Mouse (Mus musculus) gastrocnemius, adult 8-10 months (tissue): ENCODE data around the gene Ddx50. TPM values are rescaled to one million over a fixed set of nuclear protein-coding genes. Genes with fewer than 3 reads are reported as not detected.
A peak's percentile ranks its signal among the peaks of the same experiment; 100 is the strongest.

Experiments used
- DNase-seq, 2 experiments: peaks; one replicate each; pipeline ENCODE4 v3.0.0; 2022; ENCODE audit warnings: low spot score in 2 of 2
- total RNA-seq, 4 experiments: library from RNA; stranded (reverse); gene quantifications; 2 replicates each; pipeline ENCODE4 v1.2.4; 2022

Ddx50 gene
- total RNA-seq: 10 to 100 TPM; 40.1 to 51.0 (median 49.8) TPM

DNA sequence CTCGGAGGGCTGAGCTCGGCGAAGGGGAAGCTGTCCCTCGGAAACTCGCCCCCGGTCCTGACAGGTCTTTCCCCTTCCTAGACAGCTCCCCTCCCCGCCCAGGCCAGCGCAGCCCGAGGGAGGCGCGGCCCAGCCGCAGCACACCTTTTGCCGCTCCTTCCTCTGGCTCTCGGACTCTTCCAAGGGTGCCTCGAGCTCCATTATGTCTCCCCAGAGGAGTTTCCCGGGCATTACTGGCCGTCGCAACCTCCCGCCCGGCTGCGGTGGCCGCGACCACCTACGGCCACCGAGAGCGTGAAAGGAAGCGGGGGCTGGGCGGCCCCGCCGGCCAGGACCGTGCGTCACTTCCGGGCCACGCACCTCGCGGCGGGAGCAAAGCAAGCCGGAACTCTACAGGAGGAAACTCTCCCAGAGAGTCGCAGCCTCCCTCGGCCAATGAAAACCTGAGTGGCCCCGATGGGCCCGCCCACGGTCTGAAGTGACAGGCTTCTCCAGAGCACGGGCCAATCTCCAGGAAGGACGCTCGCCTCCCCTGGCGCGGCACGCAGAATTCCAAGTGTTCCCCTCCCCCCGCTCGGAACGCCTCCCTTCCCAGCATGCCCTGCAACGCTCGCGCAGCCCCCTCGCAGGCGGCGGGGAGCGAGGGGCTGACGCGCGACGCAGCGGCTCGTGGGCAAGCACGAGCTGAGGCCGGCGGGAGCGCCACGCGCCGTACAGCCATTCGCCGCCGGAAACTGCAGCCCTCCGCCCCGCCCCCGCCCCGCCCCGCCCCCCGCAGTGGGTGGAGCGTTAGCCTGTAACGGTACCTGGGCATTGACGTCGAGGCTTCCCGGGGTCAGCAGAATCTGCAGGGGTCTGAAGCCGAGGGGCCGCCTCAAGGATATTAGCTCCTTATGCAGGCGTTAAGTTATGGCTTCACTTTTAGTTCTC lies at the start of gene Ddx50:
Gene Ddx50, minus strand, starts transcription at position 338 of the 930 bp plus-strand sequence.
- peak; percentile 99 for DNase-seq

DNA sequence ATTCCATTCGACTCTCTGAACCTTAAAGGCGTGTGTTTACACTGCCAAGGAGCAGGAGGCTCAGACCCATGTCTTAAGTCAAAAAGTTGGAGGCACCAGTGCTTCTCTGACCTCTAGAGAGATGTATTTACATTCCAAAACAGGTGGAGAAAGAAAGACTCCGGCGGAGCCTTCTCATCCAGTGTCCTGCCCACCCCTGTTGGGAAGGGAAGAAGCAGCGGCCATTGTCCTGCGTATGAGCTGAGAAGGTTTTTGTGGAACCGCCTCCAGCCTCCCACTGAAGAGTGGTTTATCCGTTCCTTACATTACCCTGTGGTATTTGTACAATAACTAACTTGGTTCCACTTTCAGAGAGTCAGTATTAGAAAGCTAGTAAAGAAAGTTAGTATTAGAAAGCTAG lies 41.8 kb upstream of the Ddx50 start:
- no peak for DNase-seq

DNA sequence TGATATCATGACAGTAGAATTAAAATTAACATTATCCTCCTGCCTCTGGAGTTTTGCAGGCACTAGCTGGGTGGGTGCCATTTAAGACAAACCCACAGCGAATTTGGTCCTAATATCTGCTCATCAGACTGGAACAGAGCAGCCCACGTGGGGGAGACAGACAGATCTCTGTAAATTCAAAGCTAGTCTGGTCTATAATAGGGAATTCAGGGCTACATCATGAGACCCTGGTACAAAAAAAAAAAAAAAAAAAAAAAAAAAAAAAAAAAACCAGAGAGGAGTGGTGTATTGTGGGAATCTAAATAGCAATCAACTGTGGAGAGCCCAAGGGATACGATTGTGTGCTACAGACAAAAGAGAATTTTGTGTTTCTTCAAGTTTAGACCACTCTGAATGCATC lies 41.2 kb upstream of the Ddx50 start:
- DNase-seq: no peak

DNA sequence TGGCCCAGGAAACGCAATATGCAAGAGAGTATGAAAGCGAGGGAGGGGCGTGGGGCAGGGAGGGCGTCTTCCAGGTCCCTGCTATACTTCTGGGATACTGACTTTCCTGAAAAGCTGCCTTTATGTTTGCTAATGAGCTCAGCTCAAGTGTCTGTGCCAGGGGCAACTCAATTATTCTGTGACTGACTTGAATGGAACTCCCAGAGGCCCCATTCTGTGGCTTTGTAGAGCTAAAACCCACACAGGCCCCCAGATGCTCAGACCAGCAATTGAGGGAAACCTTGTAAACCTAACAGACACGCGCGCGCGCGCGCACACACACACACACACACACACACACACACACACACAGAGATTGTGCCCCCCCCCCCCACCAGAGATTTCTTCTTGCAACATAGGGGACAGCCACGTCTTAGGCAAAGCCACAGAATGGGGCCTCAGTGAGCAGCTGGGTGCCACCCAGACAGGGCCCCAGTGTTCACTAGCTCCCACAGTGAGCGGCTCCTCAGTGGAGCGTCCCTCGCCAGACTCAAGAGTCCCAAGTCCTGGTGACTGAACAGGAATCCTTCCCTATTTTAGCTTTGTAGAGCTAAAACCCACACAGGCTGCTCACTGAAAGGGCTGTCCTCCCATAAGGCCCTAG lies 36.1 kb upstream of the Ddx50 start:
- no peak for DNase-seq

DNA sequence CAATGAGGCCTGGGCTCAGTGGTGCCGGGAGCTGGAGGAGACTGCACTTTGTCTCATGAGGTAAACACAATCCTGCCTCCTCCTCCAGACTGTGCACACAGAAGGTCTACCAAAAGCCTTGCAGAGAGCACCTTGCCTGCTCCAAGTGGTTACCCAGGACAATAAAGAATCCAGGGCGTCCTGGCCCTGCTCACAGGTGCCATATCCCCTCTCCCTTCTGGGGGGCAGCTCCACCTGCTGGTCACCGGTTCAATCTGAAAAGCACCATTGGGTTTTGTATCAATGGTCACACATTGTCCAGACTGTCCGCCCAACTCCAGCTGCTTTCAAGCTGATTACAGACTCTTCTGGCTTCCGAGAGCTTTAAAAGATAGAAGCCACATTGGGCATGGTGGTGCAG lies 32.0 kb upstream of the Ddx50 start:
- DNase-seq: no peak

DNA sequence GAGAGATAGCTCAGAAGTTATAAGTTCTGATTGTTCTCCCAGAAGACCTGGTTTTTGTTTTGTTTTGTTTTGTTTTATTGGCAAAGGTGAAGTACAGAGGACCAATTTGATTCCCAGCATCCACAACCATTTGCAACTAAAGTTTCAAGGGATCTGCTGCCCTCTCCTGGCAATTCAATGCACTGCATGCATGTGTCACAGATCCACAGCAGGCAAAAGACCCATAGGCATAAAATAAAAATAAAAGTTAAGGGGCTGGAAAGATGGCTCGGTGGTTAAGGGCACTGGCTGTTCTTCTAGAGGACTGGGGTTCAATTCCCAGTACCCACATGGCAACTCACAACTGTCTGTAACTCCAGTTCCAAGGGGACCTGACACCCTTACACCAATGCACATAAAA lies 28.8 kb upstream of the Ddx50 start:
- no peak for DNase-seq

DNA sequence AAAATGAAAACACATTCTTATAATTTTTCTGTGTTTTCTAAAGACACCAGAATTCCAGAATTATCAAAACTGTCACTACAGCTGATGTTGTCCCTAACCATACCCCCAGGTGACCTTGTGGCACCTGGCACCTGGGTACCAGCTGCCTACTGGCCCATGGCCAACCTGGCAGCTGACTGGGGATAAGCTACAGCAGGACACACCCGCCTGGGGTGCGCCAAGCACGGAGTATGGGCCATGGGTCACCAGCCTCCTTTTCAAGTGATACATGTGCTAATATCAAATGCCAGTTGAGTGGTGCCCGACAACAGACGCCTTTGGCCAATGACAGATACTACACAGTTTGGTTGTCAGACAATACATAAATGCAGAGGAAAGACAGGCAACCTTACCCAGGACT lies 26.3 kb upstream of the Ddx50 start:
- DNase-seq: no peak

DNA sequence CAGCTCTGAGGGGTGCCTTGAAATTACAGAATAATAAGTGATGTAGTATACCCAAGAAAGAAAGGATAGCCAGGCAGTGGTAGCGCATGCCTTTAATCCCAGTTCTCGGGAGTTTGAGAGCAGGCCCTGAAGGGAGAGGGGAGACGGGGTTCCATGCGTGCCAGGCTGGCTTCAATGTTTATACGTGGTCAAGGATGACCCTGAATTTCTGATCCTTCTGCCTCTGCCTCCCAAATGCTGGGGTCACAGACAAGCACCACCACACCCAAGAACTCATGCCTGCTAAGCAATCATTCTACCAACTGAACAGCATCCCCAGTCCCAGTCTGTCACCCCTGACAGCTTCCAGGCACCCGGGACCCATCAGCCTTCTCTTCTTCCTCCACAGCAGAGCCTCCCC lies 25.2 kb upstream of the Ddx50 start:
- DNase-seq: no peak

DNA sequence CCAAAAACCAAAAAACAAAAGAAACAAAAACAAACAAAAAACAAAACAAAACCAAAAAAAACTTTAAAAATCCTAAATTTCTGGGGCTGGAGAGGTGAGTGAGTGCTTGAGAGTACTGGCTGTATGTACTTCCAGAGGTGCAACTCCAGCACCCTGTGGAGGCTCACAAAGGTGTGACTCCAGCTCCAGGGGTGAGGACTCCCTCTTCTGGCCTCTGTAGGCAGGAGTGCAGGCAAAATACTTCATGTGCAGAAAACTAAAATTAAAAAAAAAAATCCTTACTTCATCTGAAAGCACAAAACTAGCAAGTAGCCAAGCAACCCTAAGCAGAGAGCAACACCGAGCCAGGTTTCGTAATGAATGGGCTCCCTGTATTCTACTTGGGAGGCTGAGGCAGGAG lies 21.3 kb upstream of the Ddx50 start:
- DNase-seq: no peak

DNA sequence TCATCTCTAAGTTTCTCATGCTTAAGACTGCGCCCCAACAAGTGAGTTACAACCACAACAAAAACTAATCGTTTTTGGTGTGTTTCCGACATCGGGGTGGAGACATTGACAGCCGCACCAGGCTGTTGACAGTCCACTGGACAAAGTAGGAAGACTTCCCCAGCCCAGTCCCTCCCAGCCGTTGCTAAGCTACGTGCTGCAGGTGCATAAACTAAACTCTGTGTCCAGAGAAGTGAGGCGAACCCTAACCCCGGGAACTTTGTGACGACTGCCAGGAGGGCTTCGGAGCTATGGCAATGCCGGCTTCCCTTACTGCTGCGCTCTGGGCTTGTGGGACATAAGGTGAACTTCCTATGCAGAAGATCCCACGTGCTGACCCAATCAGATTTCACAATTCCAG lies 18.2 kb upstream of the Ddx50 start:
- no peak for DNase-seq

DNA sequence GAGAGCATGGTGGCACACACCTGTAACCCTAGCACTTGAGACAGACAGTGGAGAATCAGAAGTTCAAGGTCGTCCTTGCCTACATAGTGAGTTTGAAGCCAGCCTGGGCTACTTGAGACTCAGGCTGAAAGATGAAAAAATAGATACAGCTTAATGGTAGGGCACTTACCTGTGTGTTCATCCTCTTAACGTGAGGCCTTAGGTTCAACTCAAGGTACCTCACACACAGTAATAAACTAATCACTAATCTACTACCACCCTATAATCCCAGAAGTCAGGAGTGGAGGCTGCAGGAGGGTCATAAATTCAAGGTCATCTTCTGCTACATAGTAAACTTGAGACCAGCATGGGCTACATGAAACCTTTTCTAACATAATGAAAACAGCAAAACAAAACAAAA lies 17.4 kb upstream of the Ddx50 start:
- DNase-seq: no peak

DNA sequence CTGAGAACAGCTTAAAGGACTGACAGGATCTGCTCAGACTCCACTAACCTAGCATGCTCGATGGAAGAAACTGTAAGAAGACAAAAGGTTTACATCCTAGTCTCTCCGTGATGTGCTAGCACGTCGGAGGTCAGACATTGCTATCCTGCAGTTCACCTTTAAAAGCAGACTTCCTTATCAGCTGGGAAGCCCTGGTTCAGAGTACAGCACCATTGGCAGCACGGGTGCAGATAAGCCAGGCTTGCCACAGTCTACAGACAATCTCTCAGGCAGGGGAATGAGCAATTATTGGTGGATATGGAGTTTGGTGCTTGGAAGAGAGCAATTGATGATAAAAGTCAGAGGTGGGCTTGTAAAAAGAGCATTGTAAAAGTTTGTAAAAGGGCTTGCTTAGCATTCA lies 17.0 kb upstream of the Ddx50 start:
- no peak for DNase-seq

DNA sequence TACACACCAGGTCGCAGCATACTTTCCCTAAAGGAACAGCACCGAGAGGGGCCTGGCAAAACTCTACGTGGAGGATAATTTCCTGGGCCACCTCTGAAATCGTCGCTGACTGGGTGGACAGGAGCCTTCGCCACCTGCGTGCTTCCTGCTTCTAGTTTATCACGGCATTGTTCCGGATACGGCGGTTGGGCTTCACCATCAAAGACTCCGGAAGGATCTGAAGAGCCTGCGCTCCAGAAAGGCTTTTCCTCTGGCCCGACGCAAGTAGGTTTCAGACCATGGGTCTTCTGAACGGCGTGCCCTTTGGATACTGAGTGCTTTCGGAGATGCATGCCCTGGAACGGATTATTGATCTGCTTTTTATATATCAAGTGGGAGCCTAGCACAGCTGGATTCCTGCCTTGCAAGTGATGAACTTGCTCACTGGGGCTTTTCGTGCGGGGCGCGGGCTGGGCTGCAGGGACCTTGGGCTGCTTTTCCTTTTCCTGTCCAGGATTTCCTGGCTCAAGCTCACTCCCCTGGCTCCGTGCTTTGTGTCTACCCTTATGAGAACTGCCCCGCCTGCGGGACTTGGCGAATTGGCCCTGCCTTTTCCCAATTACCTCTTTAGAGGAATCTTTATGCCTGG lies 14.1 kb upstream of the Ddx50 start:
- peak in 1 of 2 experiments; percentile 47 for DNase-seq

DNA sequence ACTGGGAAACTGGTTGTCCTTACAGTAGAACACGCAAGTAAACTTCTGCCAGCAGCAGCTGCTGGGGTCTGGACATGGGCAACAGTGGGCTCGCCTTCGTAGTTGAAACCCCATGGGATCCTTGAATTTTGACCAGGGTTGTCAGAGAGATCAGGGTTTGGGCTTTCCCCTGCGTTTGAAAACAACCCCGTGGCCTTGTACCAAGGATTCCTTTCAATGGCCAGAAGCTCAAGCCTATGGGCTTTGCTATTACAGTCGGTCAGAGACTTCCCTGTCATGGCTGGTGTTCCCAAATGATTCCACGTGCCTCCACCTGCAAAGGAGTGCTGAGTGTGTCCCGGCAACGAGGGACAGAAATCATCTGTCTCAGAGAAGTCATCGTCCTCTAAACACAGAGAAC lies 13.2 kb upstream of the Ddx50 start:
- no peak for DNase-seq

DNA sequence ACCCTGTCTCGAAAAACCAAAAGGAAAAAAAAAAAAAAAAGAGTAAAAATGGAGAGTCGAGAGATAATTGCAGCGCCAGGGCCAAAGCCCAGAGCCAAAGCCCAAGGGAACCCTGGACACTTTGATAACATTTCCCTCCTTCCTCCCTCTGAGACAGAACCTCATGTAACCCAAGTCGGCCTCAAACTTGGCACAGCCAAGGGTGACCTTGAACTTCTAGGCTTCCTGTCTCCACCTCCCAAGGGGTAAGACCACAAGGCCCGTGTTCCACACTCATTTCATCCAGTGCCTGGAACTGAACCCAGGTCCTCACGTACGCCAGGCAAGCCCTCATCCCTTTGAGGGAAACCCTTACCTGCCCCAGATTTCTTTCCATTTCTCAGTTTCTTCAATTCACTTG lies 5.7 kb upstream of the Ddx50 start:
- no peak for DNase-seq

DNA sequence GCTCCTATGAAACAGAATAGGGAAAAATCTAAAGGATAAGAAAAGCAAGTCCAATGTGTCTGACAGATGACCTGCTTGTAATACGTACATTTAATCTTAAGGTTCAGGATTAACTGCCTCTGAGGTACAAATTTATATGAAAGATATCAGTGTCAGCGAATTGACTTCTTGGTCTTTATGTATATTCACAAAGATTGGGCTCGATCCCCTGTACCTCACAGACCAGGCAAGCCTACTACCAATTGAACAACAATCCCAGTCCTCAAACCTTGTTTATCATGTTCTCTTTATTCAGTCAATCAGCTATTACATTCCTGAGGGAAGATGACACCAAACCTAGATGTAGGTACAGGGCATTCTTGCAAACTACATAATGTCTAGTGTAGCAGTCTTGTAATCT lies 943 bp upstream of the Ddx50 start:
- DNase-seq: no peak

DNA sequence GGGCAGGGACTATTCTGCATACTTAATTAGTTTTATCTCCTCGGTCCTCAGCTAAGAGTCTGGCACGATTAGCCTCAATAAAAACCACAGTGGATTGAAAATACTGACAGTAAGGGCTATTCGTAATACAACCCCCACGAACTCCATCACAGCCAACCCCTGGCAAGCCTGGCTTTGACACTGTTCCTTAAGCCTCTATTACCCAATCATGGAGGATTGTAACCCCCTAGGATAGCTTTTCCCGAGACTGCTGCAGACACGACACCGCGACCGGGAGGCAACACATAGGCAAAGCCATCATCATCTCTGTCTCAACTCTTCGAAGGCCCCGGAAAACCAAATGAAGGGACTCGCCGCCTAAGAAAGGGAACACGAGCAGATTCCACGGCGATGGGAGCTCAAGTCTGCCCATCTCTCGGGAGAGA lies 648 bp downstream of the Ddx50 start:
- DNase-seq: peak in 1 of 2 experiments; percentile 6

DNA sequence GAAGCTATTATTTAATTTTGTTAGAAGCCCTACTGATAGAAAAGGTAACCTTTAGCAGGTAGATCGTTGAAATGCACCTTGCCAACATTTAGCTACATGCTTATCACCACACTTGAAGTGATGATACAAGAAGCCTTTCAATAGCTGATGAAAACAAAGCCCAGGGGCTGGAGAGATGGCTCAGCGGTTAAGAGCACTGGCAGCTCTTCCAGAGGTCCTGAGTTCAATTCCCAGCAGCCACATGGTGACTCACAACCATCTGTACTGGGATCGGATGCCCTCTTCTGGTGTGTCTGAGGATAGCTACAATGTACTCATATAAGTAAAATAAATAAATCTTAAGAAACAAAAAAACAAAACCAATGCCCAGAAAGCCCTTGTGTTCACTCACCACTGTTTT lies 46.9 kb downstream of the Ddx50 start:
- DNase-seq: no peak

DNA sequence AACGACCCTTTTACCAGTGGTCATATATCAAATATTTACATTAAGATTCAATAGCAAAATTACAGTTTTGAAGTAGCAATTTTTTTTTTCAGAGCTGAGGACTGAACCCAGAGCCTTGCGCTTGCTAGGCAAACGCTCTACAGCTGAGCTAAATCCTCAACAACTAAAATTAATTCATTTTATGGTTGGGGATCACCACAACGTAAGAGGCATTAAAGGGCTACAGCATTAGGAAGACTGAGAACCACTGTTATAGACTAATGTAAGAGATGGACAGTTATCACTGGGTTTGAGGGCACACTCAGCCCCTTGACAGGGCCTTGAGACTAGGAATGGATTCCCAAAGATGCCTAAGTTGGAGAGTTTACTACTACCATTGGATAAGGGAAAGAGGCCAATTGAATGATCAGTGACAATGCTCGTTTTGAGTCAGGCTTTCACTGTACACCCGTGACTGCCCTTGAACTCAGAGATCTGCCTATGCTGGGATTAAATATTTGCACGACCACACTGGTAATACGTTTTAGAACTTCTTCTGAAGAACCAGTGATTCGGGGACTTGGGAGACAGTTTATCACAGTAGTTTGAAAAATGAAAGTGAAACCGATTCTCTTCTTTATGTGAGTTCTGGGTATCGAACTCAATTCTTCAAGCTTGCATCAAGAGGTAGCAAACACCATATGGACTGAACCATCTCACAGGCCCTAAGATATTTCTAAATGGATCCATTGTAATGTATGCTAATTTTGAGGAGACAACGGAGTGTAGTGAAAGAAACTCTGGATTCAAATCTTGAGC lies 47.6 kb downstream of the Ddx50 start:
- no peak for DNase-seq

DNA sequence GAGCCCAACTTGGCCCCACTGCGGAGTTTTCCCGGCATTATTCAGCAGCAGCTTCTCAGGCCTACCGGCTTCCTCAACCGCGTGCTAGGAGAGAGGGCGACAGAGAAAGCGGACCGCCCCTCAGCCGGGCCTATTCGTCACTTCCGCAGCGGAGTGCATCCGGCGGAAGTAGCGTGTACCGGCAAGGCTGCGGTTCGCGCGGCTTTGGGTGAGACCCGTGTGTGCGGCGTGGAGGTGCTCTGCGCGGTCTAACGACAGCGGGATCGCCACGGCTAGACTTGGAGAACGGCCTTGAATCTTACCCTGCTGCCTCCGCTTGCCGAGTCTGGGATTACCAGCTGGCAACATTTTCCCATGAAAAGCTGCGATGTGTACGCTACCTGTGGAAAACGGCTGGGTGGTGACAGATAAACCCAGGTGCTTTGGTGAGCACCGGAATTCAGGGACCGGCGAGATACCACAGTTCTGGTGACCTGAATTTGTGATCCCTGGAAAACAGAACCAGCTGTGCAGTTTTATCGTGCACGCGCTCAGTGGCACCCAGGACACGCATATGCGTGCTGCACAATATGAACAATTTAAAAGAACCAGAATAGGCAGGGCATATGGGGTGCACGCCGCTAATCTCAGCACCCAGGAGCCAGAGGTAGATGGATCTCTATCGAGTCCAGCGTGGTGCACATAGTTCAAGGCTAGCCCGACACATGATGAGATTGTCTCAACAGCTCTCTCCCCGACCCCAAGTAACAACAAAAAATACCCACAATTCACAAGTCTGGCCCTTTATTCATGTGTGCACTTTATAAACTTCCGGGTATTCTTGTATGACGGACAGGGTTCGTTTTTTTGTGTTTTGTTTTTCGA lies 48.6 kb downstream of the Ddx50 start, which contains the start of gene Ddx21:
Gene Ddx21, minus strand, starts transcription at position 105 of the 864 bp plus-strand sequence.
- DNase-seq: peak; percentile 75 to 76

DNA sequence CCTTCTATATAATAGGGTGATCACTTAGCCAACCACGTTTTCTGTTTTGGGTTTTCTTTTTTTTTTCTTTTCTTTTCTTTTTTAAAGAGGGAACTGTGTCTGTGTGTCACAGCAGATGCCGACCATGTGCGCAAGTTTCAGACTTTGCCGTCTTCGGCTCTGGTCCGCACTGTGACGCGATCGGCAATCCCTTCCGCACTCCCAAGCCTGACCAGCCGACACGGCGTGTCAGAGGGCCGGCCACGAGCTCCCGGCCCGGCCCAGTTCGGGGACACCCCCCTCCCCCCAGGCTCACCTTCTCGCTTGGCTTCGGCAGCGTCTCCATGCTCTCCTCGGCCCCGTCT lies 49.2 kb downstream of the Ddx50 start:
- DNase-seq: no peak
